Mouse (Mus musculus) kidney, adult 18-20 months (tissue): ENCODE measurements around the gene Zkscan1.

Experiments used
- DNase-seq: peaks from one replicate; pipeline ENCODE4 v3.0.0; 2021

The Zkscan1 gene

DNA sequence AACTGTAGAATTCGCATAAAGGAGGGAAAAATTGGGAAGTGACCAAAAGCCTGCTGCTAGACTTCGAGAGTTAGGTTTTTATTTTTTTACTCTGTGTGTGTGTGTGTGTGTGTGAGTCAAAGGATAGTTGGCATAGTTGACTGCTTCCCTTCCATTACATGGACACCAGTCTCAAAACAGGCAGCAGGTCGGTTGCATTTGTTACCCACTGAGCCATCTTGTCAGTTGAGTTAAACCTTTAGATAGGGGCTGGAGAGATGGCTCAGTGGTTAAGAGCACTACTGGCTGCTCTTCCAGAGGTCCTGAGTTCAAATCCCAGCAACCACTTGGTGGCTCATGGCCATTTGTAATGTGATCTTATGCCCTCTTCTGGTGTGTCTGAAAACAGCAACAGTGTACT lies 33.2 kb downstream of the Zkscan1 start:
- no peak for DNase-seq

DNA sequence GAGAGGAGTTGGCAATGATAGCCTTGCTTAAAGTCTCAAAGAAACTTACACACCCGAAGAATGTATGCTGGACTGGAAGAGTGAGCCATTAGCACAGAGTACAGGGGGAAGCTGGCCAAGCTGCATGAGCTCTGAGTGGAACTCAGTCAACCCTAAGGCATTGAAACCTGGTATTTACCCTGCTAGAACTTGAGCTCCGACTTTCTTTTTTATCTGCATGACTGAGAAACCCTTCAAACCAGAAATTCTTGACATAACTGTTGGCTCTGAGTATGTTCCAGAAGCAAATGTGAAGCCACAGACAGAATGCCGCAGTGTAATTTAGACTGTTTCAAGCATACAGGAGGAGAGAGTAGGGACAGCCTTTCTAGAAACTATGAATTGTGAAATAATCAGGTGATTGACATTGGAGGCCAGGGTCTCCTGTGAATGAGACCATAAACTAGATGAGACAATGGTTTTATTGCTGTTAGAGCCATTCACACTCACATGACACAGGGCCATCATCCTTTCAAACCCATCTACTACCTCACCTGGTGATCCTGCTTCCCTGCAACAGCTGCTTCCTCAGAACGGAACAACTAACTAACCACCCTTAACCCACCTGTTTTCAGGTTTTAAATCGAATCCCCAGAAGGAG lies 47.7 kb downstream of the Zkscan1 start:
- no peak for DNase-seq

- no peak for DNase-seq
These were observed 52.4 kb downstream of the Zkscan1 start for GRCm38 (mm10) chr5:138137257-138137656.

GRCm38 (mm10) chr5:138137935-138138549 lies 53.2 kb downstream of the Zkscan1 start:
- peak; percentile 35 for DNase-seq

GRCm38 (mm10) chr5:138138585-138138984 lies 53.7 kb downstream of the Zkscan1 start:
- DNase-seq = no peak

- DNase-seq = no peak
These were observed 69.5 kb downstream of the Zkscan1 start for GRCm38 (mm10) chr5:138154390-138154789.

DNA sequence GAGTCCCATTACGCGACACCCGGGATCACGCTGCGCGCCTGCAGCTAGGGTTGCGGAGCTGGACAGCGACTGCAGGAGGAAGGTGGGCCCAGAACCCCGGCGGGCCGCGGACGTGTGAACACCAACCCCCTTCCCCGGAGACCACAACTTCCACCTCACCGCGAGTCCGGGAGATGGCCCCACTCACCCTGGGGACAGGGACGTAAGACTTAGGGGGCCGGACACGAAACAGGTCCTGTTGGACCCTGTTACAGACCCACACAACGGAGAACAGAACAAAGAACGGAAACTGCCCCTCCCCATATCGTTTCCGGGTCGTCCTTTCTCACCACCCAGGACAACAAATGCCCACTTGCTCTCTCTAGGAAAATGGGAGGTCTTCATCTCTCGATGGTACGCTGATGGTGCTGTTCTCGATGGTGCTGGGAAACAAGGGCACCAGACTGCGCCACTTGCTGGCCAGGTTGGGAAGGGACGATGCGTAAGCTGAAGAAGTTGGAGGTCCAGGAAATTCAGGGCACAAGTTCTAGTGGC lies 70.6 kb downstream of the Zkscan1 start, which contains the start of gene Zfp113:
Zfp113 (minus strand) TSS at position 302 of the 534 bp plus-strand sequence.
- DNase-seq = peak; percentile 87
